Mouse (Mus musculus): ENCODE data around the gene Bcorl1.
"Not testable (repeated sequence)": the region's sequence is repeated elsewhere in the genome, so short reads cannot be mapped to it uniquely, and the experiment has no call there.

Bcorl1 gene

GRCm38 (mm10) chrX:48399994-48400393 is 58.8 kb downstream of the Bcorl1 start:
- no peak for DNase-seq

GRCm38 (mm10) chrX:48405141-48405540 is 64.0 kb downstream of the Bcorl1 start:
- DNase-seq = no peak

DNA sequence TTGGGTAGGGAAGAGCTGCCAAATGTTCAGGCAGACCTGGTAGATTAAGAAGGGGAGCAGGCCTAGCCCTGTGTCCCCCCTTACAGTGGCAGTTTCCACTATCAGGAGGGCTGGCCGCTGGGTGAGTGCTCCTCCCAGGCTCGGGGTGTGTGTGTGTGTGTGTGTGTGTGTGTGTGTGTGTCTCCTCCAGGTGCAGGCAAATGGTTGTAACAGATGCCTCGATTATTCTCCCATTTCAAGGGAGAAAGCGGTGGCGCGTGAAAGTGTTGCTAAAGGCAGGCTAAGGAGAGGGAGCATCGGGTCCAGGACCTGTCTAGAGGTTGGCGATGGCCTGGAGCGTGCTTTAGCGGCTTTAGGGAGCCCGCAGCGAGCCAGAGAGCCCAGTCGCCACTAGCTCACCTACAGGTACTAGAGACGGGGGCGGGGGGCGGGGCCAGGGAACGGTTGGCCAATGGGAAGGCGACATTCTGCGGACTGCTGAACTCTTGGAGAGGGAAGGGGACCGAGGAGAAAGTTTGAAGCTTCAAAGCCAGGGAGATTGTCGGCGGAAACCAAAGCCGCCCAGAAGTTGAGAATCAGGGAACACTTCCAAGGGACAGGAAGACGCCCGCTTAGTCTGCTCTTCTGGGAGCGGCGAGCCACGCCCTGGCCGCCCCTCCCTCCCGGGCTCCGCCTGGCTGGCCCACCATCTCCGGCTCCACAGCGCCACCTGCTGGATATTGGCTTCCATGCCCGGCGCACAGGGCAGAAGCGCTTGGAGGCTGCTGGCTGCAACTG is 68.6 kb downstream of the Bcorl1 start:
- peak; percentile 84 to 91 for DNase-seq

GRCm38 (mm10) chrX:48410388-48410776 is 69.2 kb downstream of the Bcorl1 start:
- no peak for DNase-seq

- no peak for DNase-seq
Observed at GRCm38 (mm10) chrX:48412629-48413028, 71.5 kb downstream of the Bcorl1 start.

DNA sequence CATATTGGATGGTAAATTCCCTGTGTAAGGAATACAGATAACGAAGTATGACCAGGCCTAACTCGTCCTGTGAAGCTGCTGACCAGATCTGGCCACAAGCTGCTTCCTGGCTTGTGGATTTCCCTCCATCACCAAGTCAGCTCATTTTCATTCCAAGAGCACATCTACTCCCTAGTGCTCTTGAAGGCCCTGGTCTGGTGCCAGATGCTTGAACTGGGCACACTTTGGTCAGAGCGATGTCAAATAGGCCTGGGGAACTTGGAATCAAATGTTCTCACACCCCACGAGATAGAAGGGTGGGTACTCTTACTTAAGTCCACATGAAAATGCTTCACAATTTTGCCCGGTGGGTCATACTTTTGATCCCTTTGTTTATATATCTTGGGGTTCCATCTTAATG is 73.1 kb downstream of the Bcorl1 start:
- DNase-seq = no peak

- DNase-seq = no peak
Observed at GRCm38 (mm10) chrX:48418417-48418816, 77.3 kb downstream of the Bcorl1 start.

GRCm38 (mm10) chrX:48422986-48423385 is 81.8 kb downstream of the Bcorl1 start:
- DNase-seq = peak; percentile 51 to 58

GRCm38 (mm10) chrX:48423671-48424070 is 82.5 kb downstream of the Bcorl1 start:
- DNase-seq = no peak

- DNase-seq = no peak
Observed at GRCm38 (mm10) chrX:48424583-48424982, 83.4 kb downstream of the Bcorl1 start.

- DNase-seq = no peak
Observed at GRCm38 (mm10) chrX:48425280-48425679, 84.1 kb downstream of the Bcorl1 start.

DNA sequence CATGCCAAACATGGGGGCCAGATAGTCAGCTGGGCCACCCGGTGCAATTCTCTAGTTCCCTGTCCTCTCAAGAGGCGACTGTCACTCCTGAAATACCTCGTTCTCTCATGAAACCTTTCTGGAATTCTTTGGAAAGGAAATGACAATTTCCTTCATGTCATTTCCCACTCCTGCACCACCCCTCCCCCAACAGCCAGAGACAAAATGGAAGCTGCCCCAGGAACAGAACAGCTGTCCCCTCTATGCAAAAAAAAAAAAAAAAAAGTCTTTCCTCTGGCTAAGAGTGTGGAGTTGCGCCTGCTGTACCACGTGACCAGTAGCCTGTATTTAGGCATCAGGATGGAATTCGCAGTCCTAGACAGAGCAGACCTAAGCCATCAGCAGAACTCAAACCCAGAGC is 87.1 kb downstream of the Bcorl1 start:
- DNase-seq = no peak

- DNase-seq = no peak
Observed at GRCm38 (mm10) chrX:48428642-48429041, 87.5 kb downstream of the Bcorl1 start.

- no peak for DNase-seq
Observed at GRCm38 (mm10) chrX:48429100-48429499, 87.9 kb downstream of the Bcorl1 start.

- no peak for DNase-seq
Observed at GRCm38 (mm10) chrX:48429538-48429937, 88.4 kb downstream of the Bcorl1 start.

- DNase-seq = no peak
Observed at GRCm38 (mm10) chrX:48432599-48433526, 91.7 kb downstream of the Bcorl1 start.

DNA sequence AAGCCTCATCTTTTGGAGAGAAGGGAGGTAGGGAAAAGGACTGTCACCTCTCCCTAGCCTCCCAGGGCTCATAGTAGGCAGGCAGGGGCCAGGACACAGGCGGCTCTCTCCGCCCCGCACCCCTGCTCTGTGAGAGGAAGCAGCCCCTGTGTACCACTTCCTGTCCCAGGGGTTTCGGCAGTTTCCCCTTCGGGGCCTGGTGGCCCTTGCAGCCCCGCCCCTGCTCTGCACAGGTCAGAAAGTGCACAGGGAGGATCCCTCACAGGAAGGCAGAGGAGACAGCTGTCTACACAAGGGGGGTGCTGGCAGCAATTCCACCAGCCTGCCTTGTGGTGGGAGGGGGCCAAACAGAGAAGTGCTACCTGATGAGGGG is 92.4 kb downstream of the Bcorl1 start:
- no peak for DNase-seq

GRCm38 (mm10) chrX:48434251-48434650 is 93.1 kb downstream of the Bcorl1 start:
- DNase-seq = no peak

DNA sequence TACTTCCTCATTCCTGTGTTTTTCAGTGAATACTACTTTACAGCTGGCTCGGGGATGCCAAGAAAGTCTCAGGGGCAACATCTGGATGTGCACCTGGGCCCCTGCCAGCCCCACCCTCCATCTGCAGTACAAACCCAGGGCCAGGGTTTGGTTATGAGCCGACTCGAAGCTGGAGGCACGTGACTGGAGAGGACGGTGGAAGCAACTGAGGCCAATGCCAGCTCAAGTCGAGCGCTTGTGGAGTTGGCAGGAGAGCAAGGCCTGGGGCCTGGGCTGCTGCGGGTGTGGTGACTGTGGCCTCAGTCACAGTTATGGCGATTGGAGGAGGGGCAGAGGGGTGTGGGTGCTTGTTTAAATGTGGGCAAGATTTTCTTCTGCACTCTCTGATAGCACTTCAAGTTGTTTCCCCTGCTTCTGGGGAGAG is 94.3 kb downstream of the Bcorl1 start:
- DNase-seq = no peak

GRCm38 (mm10) chrX:48436082-48436481 is 94.9 kb downstream of the Bcorl1 start:
- not testable (repeated sequence) for DNase-seq

DNA sequence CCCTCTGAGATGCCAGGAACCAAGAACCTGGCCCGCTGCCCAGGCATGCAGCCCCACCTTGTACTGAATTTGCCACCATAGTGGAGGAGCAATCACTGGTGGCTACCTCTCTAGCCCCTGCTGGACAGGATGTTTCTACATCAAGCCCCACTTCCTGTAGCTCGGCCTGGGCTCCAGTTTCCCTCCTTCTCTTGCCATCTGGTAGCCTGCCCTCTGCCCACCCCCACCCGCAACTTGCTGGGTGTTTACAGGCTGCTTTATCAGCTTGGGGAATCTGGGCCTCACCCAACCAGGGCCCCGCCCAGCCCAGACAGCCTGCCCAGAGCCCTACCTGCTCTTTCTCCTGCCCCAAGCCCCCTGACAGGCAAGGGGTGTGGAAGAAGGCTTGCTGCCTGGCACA is 97.9 kb downstream of the Bcorl1 start:
- no peak for DNase-seq

DNA sequence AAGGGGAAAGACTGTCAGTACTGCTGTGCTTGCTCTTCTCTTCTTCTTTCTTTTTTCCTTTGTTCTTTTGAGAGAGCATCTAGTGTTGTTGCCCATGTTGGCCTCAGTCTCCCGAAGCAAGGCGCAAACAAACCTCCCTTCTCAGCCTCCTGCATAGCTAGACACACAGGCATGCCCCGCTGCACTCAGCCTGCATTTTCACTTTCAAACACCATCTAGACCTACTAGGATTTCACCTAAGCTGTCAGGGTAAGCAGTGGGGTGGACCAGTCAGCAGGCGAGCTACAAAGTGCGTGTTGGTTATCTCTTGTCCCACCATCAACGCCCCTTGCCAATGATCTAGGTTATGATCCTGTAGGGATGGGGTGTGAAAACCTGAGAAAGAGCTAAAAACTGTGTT is 100.4 kb downstream of the Bcorl1 start:
- no peak for DNase-seq

DNA sequence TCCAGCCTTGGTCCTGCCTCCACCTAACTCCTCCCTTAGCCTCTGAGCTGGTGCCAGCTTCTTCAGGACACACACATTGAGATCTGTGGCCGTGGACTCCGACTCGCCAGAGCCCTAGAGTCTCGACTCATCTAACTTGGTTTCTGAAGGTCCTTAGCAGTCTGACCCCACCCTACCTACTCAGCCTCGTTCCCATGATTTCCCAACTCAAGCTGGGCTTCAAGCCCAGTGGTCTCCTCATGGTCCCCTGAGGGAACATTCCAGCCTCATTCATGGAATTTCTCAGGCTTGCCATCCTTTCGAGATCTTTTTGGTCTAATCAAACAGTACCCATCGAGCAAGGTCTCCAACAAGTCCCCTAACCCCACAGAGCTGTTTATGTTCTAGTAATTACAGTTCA is 100.8 kb downstream of the Bcorl1 start:
- DNase-seq = no peak

GRCm38 (mm10) chrX:48444677-48445076 is 103.5 kb downstream of the Bcorl1 start:
- no peak for DNase-seq
